Mouse (Mus musculus): ENCODE results near the gene Efcab5. TPM values are rescaled to one million over a fixed set of nuclear protein-coding genes. Genes with fewer than 3 reads are reported as not detected.
A peak's percentile ranks its signal among the peaks of the same experiment; 100 is the strongest.
"Not testable (repeated sequence)": the region's sequence is repeated elsewhere in the genome, so short reads cannot be mapped to it uniquely, and the experiment has no call there.

The Efcab5 gene
- polyA plus RNA-seq, 1 experiment from 2014 or later, result 0.38 TPM

DNA sequence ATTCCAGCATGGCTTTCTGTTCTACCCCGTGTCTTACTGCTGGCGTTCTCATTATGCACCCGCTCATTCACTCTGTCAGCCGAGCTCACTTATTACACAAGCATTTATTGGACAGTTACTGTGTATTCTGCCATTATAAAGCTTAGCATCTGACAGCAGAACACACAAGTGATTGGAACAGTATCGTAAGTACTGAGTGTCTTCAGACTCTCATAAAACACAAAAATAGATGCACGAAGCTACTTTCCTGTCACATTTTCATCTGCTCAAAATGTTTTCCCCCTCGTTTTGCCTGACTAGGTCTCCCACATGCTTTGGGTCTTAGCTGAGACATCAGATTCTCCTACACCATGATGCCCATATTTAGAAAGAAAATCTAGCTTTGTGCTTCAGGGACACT, 14.2 kb downstream of the Efcab5 start:
- no peak overlapping the region for H3K9ac ChIP-seq
- H3K36me3 ChIP-seq, result no peaks in the 10 kb centered on the region
- no peak overlapping the region for H3K4me2 ChIP-seq (replicated peaks)
- no peak for ATAC-seq (ENCODE audit: insufficient number of reproducible peaks, insufficient read depth, low FRiP score, low TSS enrichment)
- 68% methylated on average over 7 of the region's 7 CpGs for WGBS
- peaks cover 5% of the 10 kb centered on the region; the same call in 1 of the 2 replicates for H3K4me1 ChIP-seq
- no peaks in the 10 kb centered on the region for H3K9me3 ChIP-seq
- H3K27ac ChIP-seq, result no peak overlapping the region
- H3K4me3 ChIP-seq, result no peak overlapping the region
- no peaks in the 10 kb centered on the region for H3K27me3 ChIP-seq

DNA sequence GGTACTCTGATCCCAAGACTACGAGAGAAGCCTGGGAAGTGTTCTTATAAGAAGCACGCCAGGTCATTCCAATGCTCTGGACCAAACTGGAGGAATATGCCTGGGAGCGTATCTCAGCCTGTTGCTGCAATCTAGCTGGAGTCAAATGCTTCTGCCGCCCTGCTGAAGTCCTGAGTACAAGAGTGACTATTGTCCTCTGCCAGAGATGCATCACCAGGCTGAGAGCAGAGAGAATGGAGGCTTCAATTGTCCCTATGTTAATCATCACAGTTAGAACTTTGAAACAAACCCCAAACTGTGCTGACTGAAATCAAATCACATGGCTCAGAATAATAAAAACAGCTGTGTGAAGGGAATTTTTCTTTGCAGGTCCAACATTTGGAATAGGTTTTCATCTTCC, 15.0 kb downstream of the Efcab5 start:
- H3K9me3 ChIP-seq, result no peaks in the 10 kb centered on the region
- H3K4me1 ChIP-seq, result peaks cover 5% of the 10 kb centered on the region; the same call in 1 of the 2 replicates
- H3K4me2 ChIP-seq (replicated peaks), result no peak overlapping the region
- no peak overlapping the region for H3K9ac ChIP-seq
- ATAC-seq (ENCODE audit: insufficient number of reproducible peaks, insufficient read depth, low FRiP score, low TSS enrichment), result no peak
- no peak overlapping the region for H3K4me3 ChIP-seq
- no peaks in the 10 kb centered on the region for H3K27me3 ChIP-seq
- H3K36me3 ChIP-seq, result no peaks in the 10 kb centered on the region
- 34% methylated on average over 4 of the region's 4 CpGs for WGBS
- no peak overlapping the region for H3K27ac ChIP-seq

DNA sequence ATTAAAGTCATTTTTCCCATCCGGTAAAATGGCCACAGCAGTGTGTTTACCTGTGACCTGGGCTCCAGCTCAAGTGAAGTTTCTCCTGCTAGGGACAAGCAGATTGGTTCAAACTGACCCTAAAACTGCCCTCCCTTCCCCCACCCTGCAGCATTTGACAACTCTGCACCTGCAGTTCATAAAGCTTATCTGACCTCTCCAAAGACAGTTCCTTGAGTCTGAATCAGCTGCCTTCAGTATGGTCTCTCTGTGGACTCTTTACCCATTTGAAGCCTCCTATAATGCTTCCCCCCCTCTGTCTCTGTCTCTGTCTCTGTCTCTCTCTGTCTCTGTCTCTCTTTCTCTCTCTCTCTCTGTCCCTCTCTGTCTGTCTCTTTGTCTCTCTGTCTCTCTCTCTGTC, 28.0 kb downstream of the Efcab5 start:
- H3K36me3 ChIP-seq, result no peaks in the 10 kb centered on the region
- WGBS, result 72% methylated on average over 1 of the region's 1 CpGs
- H3K9ac ChIP-seq, result no peak overlapping the region
- no peak overlapping the region for H3K4me3 ChIP-seq
- no peak overlapping the region for H3K4me2 ChIP-seq (replicated peaks)
- no peak overlapping the region for H3K27ac ChIP-seq
- H3K9me3 ChIP-seq, result no peaks in the 10 kb centered on the region
- no peak for ATAC-seq (ENCODE audit: insufficient number of reproducible peaks, insufficient read depth, low FRiP score, low TSS enrichment)
- H3K4me1 ChIP-seq, result no peaks in the 10 kb centered on the region
- no peaks in the 10 kb centered on the region for H3K27me3 ChIP-seq

DNA sequence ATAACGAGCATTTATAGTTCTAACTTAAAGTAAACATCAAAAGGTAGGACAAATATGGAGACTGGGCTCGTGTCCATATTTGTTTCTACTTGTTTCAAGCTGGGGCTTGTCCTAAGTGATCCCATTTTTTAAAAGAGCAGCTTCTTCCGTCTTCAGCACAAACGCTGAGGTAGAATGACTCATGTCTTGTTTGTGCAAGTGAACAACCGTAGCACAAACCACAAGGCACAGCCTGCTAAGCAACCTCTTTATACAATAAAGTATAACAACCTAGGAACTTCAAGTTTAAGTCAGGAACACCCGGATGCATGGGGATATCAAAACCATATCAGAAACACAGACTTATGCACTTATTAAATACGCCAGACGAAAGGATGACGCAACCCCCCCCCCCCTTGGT, 28.4 kb downstream of the Efcab5 start:
- Histone ChIP-seq H3K4me3 (no peak overlapping the region), H3K4me1 (no peaks in the 10 kb centered on the region), H3K4me2 (replicated peaks) (no peak overlapping the region), H3K36me3 (no peaks in the 10 kb centered on the region), H3K9me3 (no peaks in the 10 kb centered on the region), H3K27me3 (no peaks in the 10 kb centered on the region), H3K9ac (no peak overlapping the region), H3K27ac (no peak overlapping the region)
- ATAC-seq (ENCODE audit: insufficient number of reproducible peaks, insufficient read depth, low FRiP score, low TSS enrichment), result no peak
- 85% methylated on average over 9 of the region's 9 CpGs for WGBS

DNA sequence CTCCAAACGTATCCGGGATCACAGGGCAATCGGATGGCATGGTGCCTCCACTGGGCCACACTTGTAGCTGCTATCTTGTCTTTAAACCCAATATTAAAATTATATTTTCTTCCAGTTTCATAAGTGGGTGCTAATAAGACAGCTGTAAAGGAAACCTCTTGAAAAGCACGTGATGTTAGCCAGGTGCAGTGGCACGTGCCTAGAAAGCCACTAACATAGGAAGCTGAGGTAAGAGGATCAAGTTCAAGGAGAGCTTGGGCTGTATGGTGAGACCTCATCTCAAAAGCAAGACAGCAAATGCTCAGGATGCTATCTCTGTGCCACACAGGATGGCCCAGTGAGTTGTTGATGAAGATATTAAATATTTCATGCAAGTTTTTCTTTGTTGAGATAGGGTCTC, 34.6 kb downstream of the Efcab5 start:
- Histone ChIP-seq H3K4me2 (replicated peaks) (no peak overlapping the region), H3K4me3 (no peak overlapping the region), H3K4me1 (no peaks in the 10 kb centered on the region), H3K9me3 (no peaks in the 10 kb centered on the region), H3K36me3 (no peaks in the 10 kb centered on the region), H3K9ac (no peak overlapping the region), H3K27me3 (no peaks in the 10 kb centered on the region), H3K27ac (no peak overlapping the region)
- WGBS, result 81% methylated on average over 5 of the region's 5 CpGs
- ATAC-seq (ENCODE audit: insufficient number of reproducible peaks, insufficient read depth, low FRiP score, low TSS enrichment), result no peak

DNA sequence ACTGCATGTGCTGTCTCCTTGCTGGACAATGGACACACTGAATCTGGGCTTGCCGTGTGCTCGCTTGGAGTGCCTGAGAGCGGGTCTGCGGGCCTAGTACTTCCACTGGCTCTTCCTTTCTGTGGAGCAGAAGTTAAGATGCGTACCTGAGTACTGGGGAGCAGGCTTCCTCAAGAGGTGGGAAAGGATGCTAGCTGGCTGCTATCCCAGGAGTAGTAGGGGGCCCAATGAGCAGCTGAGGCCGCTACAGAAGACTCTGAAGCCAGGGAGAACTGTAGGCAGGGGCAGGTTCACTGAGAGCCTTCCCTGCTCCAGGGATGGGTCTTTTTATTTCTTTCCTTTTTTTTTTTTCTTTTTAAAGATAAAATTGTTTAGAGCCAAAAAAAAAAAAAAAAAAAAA, 38.0 kb downstream of the Efcab5 start:
- H3K4me1 ChIP-seq, result no peaks in the 10 kb centered on the region
- 91% methylated on average over 6 of the region's 6 CpGs for WGBS
- H3K9me3 ChIP-seq, result no peaks in the 10 kb centered on the region
- H3K36me3 ChIP-seq, result no peaks in the 10 kb centered on the region
- no peak overlapping the region for H3K27ac ChIP-seq
- no peaks in the 10 kb centered on the region for H3K27me3 ChIP-seq
- no peak for ATAC-seq (ENCODE audit: insufficient number of reproducible peaks, insufficient read depth, low FRiP score, low TSS enrichment)
- H3K9ac ChIP-seq, result no peak overlapping the region
- no peak overlapping the region for H3K4me2 ChIP-seq (replicated peaks)
- H3K4me3 ChIP-seq, result no peak overlapping the region

DNA sequence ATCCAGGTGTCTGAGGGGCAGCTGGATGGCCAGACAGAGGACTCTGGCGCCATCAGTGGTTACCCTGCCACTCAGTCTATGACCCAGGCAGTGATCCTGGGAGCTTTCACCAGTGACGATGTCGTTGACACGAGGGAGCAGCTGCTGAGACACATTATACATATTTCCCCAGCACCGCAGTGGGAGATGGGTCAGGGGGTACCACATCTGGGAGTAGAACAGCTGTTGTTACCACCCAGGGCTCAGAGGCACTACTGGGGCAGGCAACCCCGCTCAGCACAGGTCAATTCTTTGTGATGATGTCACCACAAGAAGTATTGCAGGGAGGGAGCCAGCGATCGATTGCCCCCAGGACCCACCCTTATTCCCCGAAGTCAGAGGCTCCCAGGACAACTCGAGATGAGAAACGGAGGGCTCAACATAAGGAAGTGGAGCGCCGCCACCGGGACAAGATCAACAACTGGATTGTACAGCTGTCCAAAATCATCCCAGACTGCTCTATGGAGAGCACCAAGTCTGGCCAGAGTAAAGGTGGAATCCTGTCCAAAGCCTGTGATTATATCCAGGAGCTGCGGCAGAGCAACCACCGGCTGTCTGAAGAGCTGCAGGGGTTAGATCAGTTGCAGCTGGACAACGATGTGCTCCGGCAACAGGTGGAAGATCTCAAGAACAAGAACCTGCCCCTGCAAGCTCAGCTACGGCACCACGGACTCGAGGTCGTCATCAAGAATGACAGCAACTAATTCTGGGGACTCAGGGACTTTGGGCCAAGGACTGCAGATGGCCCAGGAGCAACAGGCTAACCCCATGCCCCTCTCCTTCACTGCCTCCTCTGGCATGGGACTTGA, 38.8 kb downstream of the Efcab5 start:
- H3K4me1 ChIP-seq; H3K36me3 ChIP-seq; H3K9ac ChIP-seq; H3K9me3 ChIP-seq; H3K27ac ChIP-seq; H3K4me3 ChIP-seq; H3K4me2 ChIP-seq (replicated peaks); H3K27me3 ChIP-seq: not testable (repeated sequence)
- peak; percentile 60; the same call in 1 of the 2 replicates for ATAC-seq (ENCODE audit: insufficient number of reproducible peaks, insufficient read depth, low FRiP score, low TSS enrichment)
- WGBS, result 77% methylated on average over 22 of the region's 22 CpGs

DNA sequence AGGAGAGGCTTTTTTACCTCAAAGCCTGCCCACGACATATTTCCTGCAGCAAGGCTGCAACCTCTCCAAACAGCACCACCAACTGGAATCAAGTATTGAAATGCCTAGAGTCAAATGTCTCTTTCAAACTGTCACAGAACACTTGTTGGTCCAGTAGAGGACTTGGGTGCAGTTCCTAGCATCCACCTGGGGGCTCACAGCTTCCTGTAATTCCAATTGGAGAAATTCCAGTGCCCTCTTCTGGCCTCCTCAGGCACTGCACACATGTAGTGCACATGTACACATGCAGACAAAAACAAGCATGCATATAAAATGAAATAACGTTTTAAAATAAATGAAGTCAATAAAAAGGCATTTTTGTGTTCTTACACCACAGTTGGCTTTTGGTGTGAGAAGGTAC, 40.0 kb downstream of the Efcab5 start:
- H3K9ac ChIP-seq, result no peak overlapping the region
- no peak overlapping the region for H3K4me2 ChIP-seq (replicated peaks)
- WGBS, result 88% methylated on average over 2 of the region's 2 CpGs

DNA sequence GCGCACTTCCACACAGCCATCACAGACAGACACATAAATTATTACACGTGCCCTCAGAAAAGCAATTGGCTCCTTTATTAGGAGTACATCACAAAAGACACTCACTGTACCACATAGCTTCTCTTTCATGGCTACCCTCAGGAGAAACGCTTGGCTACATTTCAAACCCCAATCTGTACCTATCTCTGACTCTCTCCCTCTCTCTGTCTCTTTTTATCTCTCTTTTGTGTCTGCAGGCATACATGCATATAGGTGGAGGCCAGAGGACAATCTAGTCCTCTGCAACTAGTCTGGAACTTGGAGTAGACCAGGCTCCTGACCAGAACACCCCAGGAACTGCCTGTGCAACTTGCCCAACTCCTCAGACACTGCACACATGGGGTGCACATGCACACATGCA, 41.0 kb downstream of the Efcab5 start:
- H3K4me1 ChIP-seq, result no peaks in the 10 kb centered on the region
- H3K36me3 ChIP-seq, result no peaks in the 10 kb centered on the region
- H3K4me2 ChIP-seq (replicated peaks), result no peak overlapping the region
- no peaks in the 10 kb centered on the region for H3K9me3 ChIP-seq
- H3K4me3 ChIP-seq, result no peak overlapping the region
- no peak overlapping the region for H3K27ac ChIP-seq
- no peaks in the 10 kb centered on the region for H3K27me3 ChIP-seq
- 98% methylated on average over 3 of the region's 3 CpGs for WGBS
- no peak overlapping the region for H3K9ac ChIP-seq
- ATAC-seq (ENCODE audit: insufficient number of reproducible peaks, insufficient read depth, low FRiP score, low TSS enrichment), result no peak

More for the DNA sequence above, 40.0 kb downstream of the Efcab5 start:
- Histone ChIP-seq H3K9me3 (no peaks in the 10 kb centered on the region), H3K4me3 (no peak overlapping the region), H3K4me1 (no peaks in the 10 kb centered on the region), H3K27ac (no peak overlapping the region), H3K36me3 (no peaks in the 10 kb centered on the region), H3K27me3 (no peaks in the 10 kb centered on the region)
- no peak for ATAC-seq (ENCODE audit: insufficient number of reproducible peaks, insufficient read depth, low FRiP score, low TSS enrichment)

DNA sequence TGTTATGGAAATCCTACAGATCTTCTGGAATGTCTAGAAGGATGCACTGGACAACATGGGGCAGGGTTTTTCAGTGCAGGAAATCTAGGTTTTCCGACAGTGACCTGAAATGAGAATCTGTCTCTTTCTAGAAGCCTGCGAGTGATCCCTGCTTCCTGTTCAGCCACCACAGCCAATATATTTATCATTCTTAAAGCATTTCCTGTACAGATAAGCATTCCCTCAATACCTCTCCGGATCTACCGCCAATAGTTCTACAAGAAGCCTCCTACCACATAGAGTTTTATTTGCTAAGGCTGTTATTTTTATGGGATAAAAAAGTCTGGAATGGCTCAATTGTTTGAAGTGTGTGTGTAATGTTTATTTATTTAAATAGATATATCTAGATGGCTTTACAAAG, 43.3 kb downstream of the Efcab5 start:
- no peak overlapping the region for H3K4me3 ChIP-seq
- no peaks in the 10 kb centered on the region for H3K27me3 ChIP-seq
- ATAC-seq (ENCODE audit: insufficient number of reproducible peaks, insufficient read depth, low FRiP score, low TSS enrichment), result no peak
- no peaks in the 10 kb centered on the region for H3K36me3 ChIP-seq
- 77% methylated on average over 4 of the region's 4 CpGs for WGBS
- H3K4me2 ChIP-seq (replicated peaks), result no peak overlapping the region
- no peak overlapping the region for H3K27ac ChIP-seq
- H3K9ac ChIP-seq, result no peak overlapping the region
- H3K9me3 ChIP-seq, result no peaks in the 10 kb centered on the region
- H3K4me1 ChIP-seq, result no peaks in the 10 kb centered on the region

DNA sequence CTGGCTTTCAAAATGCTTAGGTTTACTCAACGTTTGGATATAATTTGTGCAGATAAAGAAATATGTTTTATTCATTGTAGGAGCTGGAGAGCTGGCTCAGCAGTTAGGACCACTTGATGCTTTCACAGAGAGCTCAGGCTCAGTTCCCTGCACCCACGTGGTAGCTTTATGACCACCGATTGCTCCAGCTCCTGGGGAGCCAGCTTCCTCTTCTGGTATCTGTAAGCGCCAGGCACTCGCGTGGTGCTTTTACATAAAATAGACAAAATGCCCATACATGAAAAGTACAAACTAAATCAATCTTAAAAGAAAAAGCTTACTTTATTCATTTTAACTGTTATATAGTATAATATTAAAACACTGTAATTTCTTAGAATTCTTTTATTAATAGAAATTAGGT, 46.8 kb downstream of the Efcab5 start:
- H3K4me2 ChIP-seq (replicated peaks), result no peak overlapping the region
- H3K9me3 ChIP-seq, result no peaks in the 10 kb centered on the region
- H3K27me3 ChIP-seq, result no peaks in the 10 kb centered on the region
- H3K4me1 ChIP-seq, result no peaks in the 10 kb centered on the region
- H3K27ac ChIP-seq, result no peak overlapping the region
- H3K36me3 ChIP-seq, result no peaks in the 10 kb centered on the region
- WGBS, result 82% methylated on average over 6 of the region's 6 CpGs
- H3K4me3 ChIP-seq, result no peak overlapping the region
- ATAC-seq (ENCODE audit: insufficient number of reproducible peaks, insufficient read depth, low FRiP score, low TSS enrichment), result no peak
- no peak overlapping the region for H3K9ac ChIP-seq

DNA sequence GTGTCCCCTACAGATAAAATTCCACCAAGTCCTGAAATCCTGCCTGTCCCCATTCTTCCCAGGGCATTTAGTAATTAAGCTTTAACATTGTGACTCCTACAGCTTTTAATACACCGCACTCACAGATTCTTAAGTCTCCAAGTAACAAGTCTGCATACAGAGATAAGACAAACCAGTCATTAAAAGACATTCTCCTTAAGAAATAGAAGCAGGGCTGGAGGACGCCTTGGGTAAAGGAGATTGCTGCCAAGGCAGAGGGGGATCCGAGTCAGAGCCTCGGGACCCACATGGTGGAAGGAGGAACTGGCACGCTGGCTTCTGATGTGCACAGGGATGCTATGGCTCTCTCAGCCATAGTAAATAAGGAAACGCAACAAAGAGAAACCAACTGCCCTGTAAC, 48.8 kb downstream of the Efcab5 start:
- Histone ChIP-seq H3K27me3 (no peaks in the 10 kb centered on the region), H3K9ac (no peak overlapping the region), H3K4me2 (replicated peaks) (no peak overlapping the region), H3K9me3 (no peaks in the 10 kb centered on the region), H3K27ac (no peak overlapping the region), H3K4me3 (no peak overlapping the region), H3K36me3 (no peaks in the 10 kb centered on the region), H3K4me1 (no peaks in the 10 kb centered on the region)
- 87% methylated on average over 6 of the region's 6 CpGs for WGBS
- ATAC-seq (ENCODE audit: insufficient number of reproducible peaks, insufficient read depth, low FRiP score, low TSS enrichment), result no peak
